Mouse (Mus musculus): ENCODE results near the gene Pdgfc. TPM values are rescaled to one million over a fixed set of nuclear protein-coding genes. Genes with fewer than 3 reads are reported as not detected.

Pdgfc gene
- polyA plus RNA-seq, 1 experiment = 0.78 TPM

GRCm38 (mm10) chr3:81101136-81101535 lies 64.9 kb downstream of the Pdgfc start:
- Histone ChIP-seq H3K4me1 (ENCODE audit: control insufficient read depth, insufficient read depth, low read length) (peaks cover 25% of the 10 kb centered on the region), H3K27ac (ENCODE audit: insufficient read depth, low read depth, low read length) (peak overlapping the region; percentile 72), H3K4me3 (ENCODE audit: insufficient read depth, low read length) (no peak overlapping the region)
- TF ChIP-seq CTCF (IDR thresholded peaks at IDR 0.05; ENCODE audit: low read depth, low read length) = no peak
- TF ChIP-seq POLR2A (IDR thresholded peaks at IDR 0.05; ENCODE audit: borderline replicate concordance, low read depth, low read length) = no peak

DNA sequence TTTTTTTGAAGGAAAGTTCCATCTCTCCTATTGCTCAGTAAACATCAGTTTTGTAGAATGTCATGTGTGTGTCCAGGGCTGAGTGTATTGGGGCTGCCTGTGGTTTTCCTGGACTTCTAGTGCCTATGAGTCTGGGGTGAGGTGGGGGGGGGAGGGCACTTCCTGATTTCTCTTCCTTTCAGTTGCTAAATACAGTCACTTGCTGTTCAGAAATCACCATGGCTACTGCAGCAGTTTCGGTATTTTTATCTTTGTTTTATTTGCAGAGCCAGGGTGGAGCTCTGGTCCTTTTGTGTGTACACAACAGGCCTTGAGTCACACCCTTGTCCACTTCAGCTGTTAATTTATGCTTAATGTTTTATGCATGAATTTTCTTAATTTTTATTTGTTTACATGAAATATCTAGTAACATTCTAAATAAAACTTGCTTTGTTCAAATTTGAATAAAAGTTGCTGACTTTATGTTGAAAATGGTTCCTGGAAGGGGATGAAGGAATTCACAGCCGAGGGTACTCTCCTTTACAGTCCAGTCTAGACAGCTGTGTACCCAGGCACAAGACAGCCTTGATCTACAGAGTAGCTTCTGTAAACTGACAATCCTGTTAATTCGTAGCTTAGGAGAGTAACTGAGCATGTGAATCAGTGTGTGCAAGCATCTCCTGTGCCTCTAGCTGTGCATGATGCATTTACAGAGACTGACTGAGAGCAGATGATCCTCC lies 66.1 kb downstream of the Pdgfc start:
- peak overlapping the region; percentile 75 for H3K27ac ChIP-seq (ENCODE audit: insufficient read depth, low read depth, low read length)
- no peak overlapping the region for H3K4me3 ChIP-seq (ENCODE audit: insufficient read depth, low read length)
- TF ChIP-seq POLR2A (IDR thresholded peaks at IDR 0.05; ENCODE audit: borderline replicate concordance, low read depth, low read length) = no peak
- TF ChIP-seq CTCF (IDR thresholded peaks at IDR 0.05; ENCODE audit: low read depth, low read length) = no peak
- H3K4me1 ChIP-seq (ENCODE audit: control insufficient read depth, insufficient read depth, low read length) = peaks cover 30% of the 10 kb centered on the region

- peak overlapping the region; percentile 75 for H3K27ac ChIP-seq (ENCODE audit: insufficient read depth, low read depth, low read length)
- TF ChIP-seq POLR2A (IDR thresholded peaks at IDR 0.05; ENCODE audit: borderline replicate concordance, low read depth, low read length) (no peak), CTCF (IDR thresholded peaks at IDR 0.05; ENCODE audit: low read depth, low read length) (no peak)
- no peak overlapping the region for H3K4me3 ChIP-seq (ENCODE audit: insufficient read depth, low read length)
- peaks cover 30% of the 10 kb centered on the region for H3K4me1 ChIP-seq (ENCODE audit: control insufficient read depth, insufficient read depth, low read length)
These were observed 66.7 kb downstream of the Pdgfc start for GRCm38 (mm10) chr3:81102877-81103420.

GRCm38 (mm10) chr3:81107515-81107914 lies 71.3 kb downstream of the Pdgfc start:
- H3K27ac ChIP-seq (ENCODE audit: insufficient read depth, low read depth, low read length) = no peak overlapping the region
- TF ChIP-seq CTCF (IDR thresholded peaks at IDR 0.05; ENCODE audit: low read depth, low read length) = no peak
- no peak for TF ChIP-seq POLR2A (IDR thresholded peaks at IDR 0.05; ENCODE audit: borderline replicate concordance, low read depth, low read length)
- peaks cover 12% of the 10 kb centered on the region for H3K4me1 ChIP-seq (ENCODE audit: control insufficient read depth, insufficient read depth, low read length)
- no peak overlapping the region for H3K4me3 ChIP-seq (ENCODE audit: insufficient read depth, low read length)

DNA sequence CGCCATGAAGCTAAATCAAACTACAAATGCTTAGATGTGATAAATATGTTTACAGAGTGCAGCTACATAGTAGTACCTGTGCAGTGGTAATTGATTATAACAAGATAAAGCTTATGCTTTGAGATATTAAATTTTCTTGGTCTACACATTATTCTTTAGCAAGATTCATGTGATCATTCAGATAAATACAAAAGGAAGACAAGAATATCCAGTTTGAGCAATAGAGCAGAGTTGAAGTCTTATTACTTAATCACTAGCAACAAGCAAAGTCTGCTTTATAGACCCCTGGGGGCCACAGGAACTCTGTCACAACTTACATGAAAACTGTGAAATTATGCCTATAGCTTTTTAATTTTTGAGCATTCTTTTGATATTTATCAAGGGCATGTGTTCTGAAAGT lies 74.8 kb downstream of the Pdgfc start:
- H3K27ac ChIP-seq (ENCODE audit: insufficient read depth, low read depth, low read length) = no peak overlapping the region
- H3K4me3 ChIP-seq (ENCODE audit: insufficient read depth, low read length) = no peak overlapping the region
- TF ChIP-seq POLR2A (IDR thresholded peaks at IDR 0.05; ENCODE audit: borderline replicate concordance, low read depth, low read length) = no peak
- no peak for TF ChIP-seq CTCF (IDR thresholded peaks at IDR 0.05; ENCODE audit: low read depth, low read length)
- H3K4me1 ChIP-seq (ENCODE audit: control insufficient read depth, insufficient read depth, low read length) = peaks cover 8% of the 10 kb centered on the region

GRCm38 (mm10) chr3:81112892-81113291 lies 76.7 kb downstream of the Pdgfc start:
- H3K4me1 ChIP-seq (ENCODE audit: control insufficient read depth, insufficient read depth, low read length) = 0 out of 2 replicates have a peak, but pooled peaks cover 2% of the 10 kb centered on the region
- TF ChIP-seq CTCF (IDR thresholded peaks at IDR 0.05; ENCODE audit: low read depth, low read length) = no peak
- no peak for TF ChIP-seq POLR2A (IDR thresholded peaks at IDR 0.05; ENCODE audit: borderline replicate concordance, low read depth, low read length)
- no peak overlapping the region for H3K4me3 ChIP-seq (ENCODE audit: insufficient read depth, low read length)
- H3K27ac ChIP-seq (ENCODE audit: insufficient read depth, low read depth, low read length) = no peak overlapping the region

DNA sequence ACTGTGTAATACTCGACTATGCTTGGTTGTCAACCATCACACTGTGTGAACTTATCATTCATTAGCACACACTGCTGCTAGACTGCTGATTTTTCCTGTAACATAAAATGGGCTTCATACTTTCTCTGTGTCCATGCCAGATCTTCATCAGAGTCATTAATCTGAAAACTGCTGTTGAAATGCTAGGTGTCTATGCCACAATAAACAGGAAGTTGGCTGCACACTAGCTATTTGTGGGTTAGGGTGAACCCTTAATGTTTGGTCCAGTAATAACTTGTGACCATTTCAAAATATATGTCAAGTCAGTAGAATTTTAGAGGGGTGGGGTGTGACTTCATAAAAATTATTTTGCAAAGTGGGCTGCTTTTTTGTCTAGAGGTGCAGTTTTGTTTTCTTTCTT lies 84.4 kb downstream of the Pdgfc start:
- peaks cover 8% of the 10 kb centered on the region for H3K4me1 ChIP-seq (ENCODE audit: control insufficient read depth, insufficient read depth, low read length)
- no peak overlapping the region for H3K4me3 ChIP-seq (ENCODE audit: insufficient read depth, low read length)
- no peak overlapping the region for H3K27ac ChIP-seq (ENCODE audit: insufficient read depth, low read depth, low read length)
- no peak for TF ChIP-seq CTCF (IDR thresholded peaks at IDR 0.05; ENCODE audit: low read depth, low read length)
- TF ChIP-seq POLR2A (IDR thresholded peaks at IDR 0.05; ENCODE audit: borderline replicate concordance, low read depth, low read length) = no peak

DNA sequence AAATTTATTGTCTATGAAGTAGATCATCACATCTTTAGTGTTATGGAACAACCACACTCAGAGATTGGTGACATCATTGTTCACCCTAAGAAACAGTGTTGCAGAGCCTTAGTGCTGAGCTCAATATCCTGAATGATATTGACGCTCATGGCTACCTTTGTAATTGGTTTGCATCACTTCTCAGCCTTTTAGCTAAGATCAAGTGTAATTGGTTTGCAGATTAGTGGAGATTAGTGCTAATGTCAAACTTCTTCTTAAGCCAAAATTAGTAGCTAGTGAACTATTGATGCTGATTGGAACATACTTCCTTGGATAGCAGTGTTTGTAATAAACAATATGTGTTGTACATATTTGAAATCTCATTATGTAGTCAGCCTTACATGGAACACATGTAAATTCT lies 85.5 kb downstream of the Pdgfc start:
- no peak overlapping the region for H3K4me3 ChIP-seq (ENCODE audit: insufficient read depth, low read length)
- peaks cover 8% of the 10 kb centered on the region for H3K4me1 ChIP-seq (ENCODE audit: control insufficient read depth, insufficient read depth, low read length)
- no peak overlapping the region for H3K27ac ChIP-seq (ENCODE audit: insufficient read depth, low read depth, low read length)
- TF ChIP-seq CTCF (IDR thresholded peaks at IDR 0.05; ENCODE audit: low read depth, low read length) = no peak
- no peak for TF ChIP-seq POLR2A (IDR thresholded peaks at IDR 0.05; ENCODE audit: borderline replicate concordance, low read depth, low read length)

- TF ChIP-seq POLR2A (IDR thresholded peaks at IDR 0.05; ENCODE audit: borderline replicate concordance, low read depth, low read length) = no peak
- TF ChIP-seq CTCF (IDR thresholded peaks at IDR 0.05; ENCODE audit: low read depth, low read length) = no peak
- H3K4me1 ChIP-seq (ENCODE audit: control insufficient read depth, insufficient read depth, low read length) = peaks cover 14% of the 10 kb centered on the region
- H3K4me3 ChIP-seq (ENCODE audit: insufficient read depth, low read length) = no peak overlapping the region
- no peak overlapping the region for H3K27ac ChIP-seq (ENCODE audit: insufficient read depth, low read depth, low read length)
These were observed 87.2 kb downstream of the Pdgfc start for GRCm38 (mm10) chr3:81123461-81123860.

DNA sequence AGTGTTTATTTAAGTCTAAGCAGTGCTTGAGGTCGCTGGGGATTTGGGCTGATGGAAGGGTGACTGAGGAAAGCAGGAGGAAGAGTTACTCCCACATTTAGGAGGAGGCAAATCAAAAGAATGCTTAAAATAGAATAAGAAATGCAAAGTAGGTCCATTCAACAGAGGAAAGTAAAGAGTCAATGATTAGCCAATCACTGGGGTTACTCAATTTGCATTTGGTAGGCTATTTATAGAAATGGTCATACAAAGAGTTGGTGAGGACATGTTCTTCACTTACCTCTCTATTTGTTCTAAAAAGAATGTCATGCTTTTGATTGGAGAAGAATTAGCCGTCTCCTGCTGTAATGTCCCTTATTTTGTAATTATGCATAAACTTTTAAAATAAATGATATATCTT lies 90.8 kb downstream of the Pdgfc start:
- TF ChIP-seq CTCF (IDR thresholded peaks at IDR 0.05; ENCODE audit: low read depth, low read length) (no peak), POLR2A (IDR thresholded peaks at IDR 0.05; ENCODE audit: borderline replicate concordance, low read depth, low read length) (no peak)
- H3K4me3 ChIP-seq (ENCODE audit: insufficient read depth, low read length) = no peak overlapping the region; the same call in 1 of the 2 replicates
- peak overlapping the region; percentile 98 for H3K27ac ChIP-seq (ENCODE audit: insufficient read depth, low read depth, low read length)
- peaks cover 13% of the 10 kb centered on the region for H3K4me1 ChIP-seq (ENCODE audit: control insufficient read depth, insufficient read depth, low read length)
